Mouse (Mus musculus) testis, adult 2 months (tissue): ENCODE measurements around the gene Fam189a1.

ENCODE experiments used
- CTCF ChIP-seq: fragments of 200-500 bp; IDR thresholded peaks from 2 replicates; pipeline ENCODE4 v1.5.1; 2012; ENCODE audit warnings: low read depth, mild to moderate bottlenecking, inconsistent platforms, low read length, moderate library complexity; ENCODE audit not compliant: control insufficient read depth, insufficient read depth, insufficient replicate concordance
- POLR2A ChIP-seq: fragments of 200-500 bp; IDR thresholded peaks from 2 replicates; pipeline ENCODE4 v1.6.1; 2012; ENCODE audit warnings: low read depth, mild to moderate bottlenecking, inconsistent platforms, low read length, moderate library complexity; ENCODE audit not compliant: control insufficient read depth

DNA sequence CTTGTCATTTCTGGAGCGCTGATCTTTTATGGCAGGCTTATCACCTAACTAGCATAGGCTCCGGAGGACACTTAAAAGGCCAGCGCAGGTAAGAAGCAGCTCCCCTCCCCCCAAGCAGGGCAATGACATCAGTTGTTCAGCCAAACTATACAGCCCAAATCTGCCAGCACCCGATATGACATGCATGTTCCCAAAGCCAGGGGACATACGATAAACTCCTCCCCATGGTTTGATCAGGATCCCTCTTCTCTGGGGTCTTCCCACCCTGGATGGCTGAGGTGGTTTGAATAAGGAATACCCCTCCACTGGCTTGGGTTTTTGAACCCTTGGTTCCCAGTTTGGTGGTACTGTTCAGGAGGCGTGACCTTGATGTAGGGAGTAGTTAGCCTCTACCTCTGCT, 49.7 kb upstream of the Fam189a1 start:
- no peak for TF ChIP-seq POLR2A
- TF ChIP-seq CTCF: no peak
